Mouse (Mus musculus): ENCODE data around the gene Laptm4a. TPM values are rescaled to one million over a fixed set of nuclear protein-coding genes. Genes with fewer than 3 reads are reported as not detected.

The Laptm4a gene
- polyA plus RNA-seq, 1 experiment from 2014 or later, result 242 TPM

GRCm38 (mm10) chr12:8941131-8941615 lies 19.7 kb downstream of the Laptm4a start:
- H3K9me3 ChIP-seq (ENCODE audit: control insufficient read depth), result no peaks in the 10 kb centered on the region
- H3K9ac ChIP-seq (ENCODE audit: low read depth, low read length), result no peak overlapping the region
- peaks cover 35% of the 10 kb centered on the region for H3K36me3 ChIP-seq (ENCODE audit: control insufficient read depth, insufficient read depth)
- 59% methylated on average over 4 of the region's 4 CpGs for WGBS
- H3K27me3 ChIP-seq (replicated peaks; ENCODE audit: control insufficient read depth, insufficient read depth, low read length), result no peaks in the 10 kb centered on the region
- no peak overlapping the region for H3K4me2 ChIP-seq (replicated peaks; ENCODE audit: low read depth)
- H3K4me1 ChIP-seq (replicated peaks; ENCODE audit: control insufficient read depth, insufficient read depth, low read length), result no peaks in the 10 kb centered on the region
- H3K27ac ChIP-seq (ENCODE audit: low read depth, low read length), result no peak overlapping the region
- TF ChIP-seq CTCF (IDR thresholded peaks at IDR 0.05; ENCODE audit: low read depth), result no peak
- ATAC-seq, result no peak
- no peak overlapping the region for H3K4me3 ChIP-seq (ENCODE audit: low read depth, low read length)

GRCm38 (mm10) chr12:8941699-8942392 lies 20.4 kb downstream of the Laptm4a start:
- H3K27me3 ChIP-seq (replicated peaks; ENCODE audit: control insufficient read depth, insufficient read depth, low read length), result no peaks in the 10 kb centered on the region
- no peaks in the 10 kb centered on the region for H3K4me1 ChIP-seq (replicated peaks; ENCODE audit: control insufficient read depth, insufficient read depth, low read length)
- H3K4me2 ChIP-seq (replicated peaks; ENCODE audit: low read depth), result no peak overlapping the region
- H3K4me3 ChIP-seq (ENCODE audit: low read depth, low read length), result no peak overlapping the region
- H3K9me3 ChIP-seq (ENCODE audit: control insufficient read depth), result no peaks in the 10 kb centered on the region
- no peak overlapping the region for H3K27ac ChIP-seq (ENCODE audit: low read depth, low read length)
- peaks cover 28% of the 10 kb centered on the region for H3K36me3 ChIP-seq (ENCODE audit: control insufficient read depth, insufficient read depth)
- WGBS, result 52% methylated on average over 4 of the region's 4 CpGs
- ATAC-seq, result no peak
- no peak overlapping the region for H3K9ac ChIP-seq (ENCODE audit: low read depth, low read length)
- no peak for TF ChIP-seq CTCF (IDR thresholded peaks at IDR 0.05; ENCODE audit: low read depth)

GRCm38 (mm10) chr12:8947163-8947562 lies 25.7 kb downstream of the Laptm4a start:
- no peak for ATAC-seq
- no peak overlapping the region for H3K4me3 ChIP-seq (ENCODE audit: low read depth, low read length)
- 0 out of 2 replicates have a peak overlapping the region, but pooled peaks have one; percentile 55 for H3K9ac ChIP-seq (ENCODE audit: low read depth, low read length)
- H3K27ac ChIP-seq (ENCODE audit: low read depth, low read length), result no peak overlapping the region
- peak overlapping the region; percentile 87; the same call in 1 of the 2 replicates for H3K4me2 ChIP-seq (replicated peaks; ENCODE audit: low read depth)
- WGBS, result 45% methylated on average over 9 of the region's 9 CpGs
- no peaks in the 10 kb centered on the region for H3K36me3 ChIP-seq (ENCODE audit: control insufficient read depth, insufficient read depth)
- peaks cover 3% of the 10 kb centered on the region; the same call in 1 of the 2 replicates for H3K4me1 ChIP-seq (replicated peaks; ENCODE audit: control insufficient read depth, insufficient read depth, low read length)
- H3K27me3 ChIP-seq (replicated peaks; ENCODE audit: control insufficient read depth, insufficient read depth, low read length), result no peaks in the 10 kb centered on the region; the same call in 1 of the 2 replicates
- TF ChIP-seq CTCF (IDR thresholded peaks at IDR 0.05; ENCODE audit: low read depth), result no peak
- no peaks in the 10 kb centered on the region for H3K9me3 ChIP-seq (ENCODE audit: control insufficient read depth)

- no peaks in the 10 kb centered on the region for H3K36me3 ChIP-seq (ENCODE audit: control insufficient read depth, insufficient read depth)
- H3K27me3 ChIP-seq (replicated peaks; ENCODE audit: control insufficient read depth, insufficient read depth, low read length), result no peaks in the 10 kb centered on the region; the same call in 1 of the 2 replicates
- peak within 1 kb of the TSS; percentile 87 for H3K4me2 ChIP-seq (replicated peaks; ENCODE audit: low read depth)
- no peak within 1 kb of the TSS for H3K27ac ChIP-seq (ENCODE audit: low read depth, low read length)
- ATAC-seq, result no peak; the same call in 1 of the 2 replicates
- 2% methylated on average over 42 of the region's 42 CpGs for WGBS
- no peaks in the 10 kb centered on the region for H3K9me3 ChIP-seq (ENCODE audit: control insufficient read depth)
- peak within 1 kb of the TSS; percentile 38 for H3K4me3 ChIP-seq (ENCODE audit: low read depth, low read length)
- H3K4me1 ChIP-seq (replicated peaks; ENCODE audit: control insufficient read depth, insufficient read depth, low read length), result peaks cover 3% of the 10 kb centered on the region; the same call in 1 of the 2 replicates
- H3K9ac ChIP-seq (ENCODE audit: low read depth, low read length), result peak within 1 kb of the TSS; percentile 55
- TF ChIP-seq CTCF (IDR thresholded peaks at IDR 0.05; ENCODE audit: low read depth), result peak; percentile 32
Observed at GRCm38 (mm10) chr12:8947714-8948464, 26.4 kb downstream of the Laptm4a start, which contains the start of gene Matn3. TSS of gene Matn3 (plus strand) at chr12:8947929.

- Histone ChIP-seq H3K27me3 (replicated peaks; ENCODE audit: control insufficient read depth, insufficient read depth, low read length) (peaks cover 3% of the 10 kb centered on the region; the same call in 1 of the 2 replicates), H3K9me3 (ENCODE audit: control insufficient read depth) (no peaks in the 10 kb centered on the region), H3K4me1 (replicated peaks; ENCODE audit: control insufficient read depth, insufficient read depth, low read length) (no peaks in the 10 kb centered on the region), H3K36me3 (ENCODE audit: control insufficient read depth, insufficient read depth) (no peaks in the 10 kb centered on the region), H3K27ac (ENCODE audit: low read depth, low read length) (no peak overlapping the region), H3K4me2 (replicated peaks; ENCODE audit: low read depth) (no peak overlapping the region), H3K4me3 (ENCODE audit: low read depth, low read length) (no peak overlapping the region), H3K9ac (ENCODE audit: low read depth, low read length) (no peak overlapping the region)
- ATAC-seq, result no peak
- 88% methylated on average over 10 of the region's 10 CpGs for WGBS
- no peak for TF ChIP-seq CTCF (IDR thresholded peaks at IDR 0.05; ENCODE audit: low read depth)
Observed at GRCm38 (mm10) chr12:8953136-8953535, 31.7 kb downstream of the Laptm4a start.

- Histone ChIP-seq H3K4me1 (replicated peaks; ENCODE audit: control insufficient read depth, insufficient read depth, low read length) (no peaks in the 10 kb centered on the region), H3K4me3 (ENCODE audit: low read depth, low read length) (no peak overlapping the region), H3K9ac (ENCODE audit: low read depth, low read length) (no peak overlapping the region), H3K27ac (ENCODE audit: low read depth, low read length) (no peak overlapping the region), H3K9me3 (ENCODE audit: control insufficient read depth) (no peaks in the 10 kb centered on the region), H3K4me2 (replicated peaks; ENCODE audit: low read depth) (no peak overlapping the region), H3K27me3 (replicated peaks; ENCODE audit: control insufficient read depth, insufficient read depth, low read length) (0 out of 2 replicates have a peak, but pooled peaks cover 3% of the 10 kb centered on the region), H3K36me3 (ENCODE audit: control insufficient read depth, insufficient read depth) (no peaks in the 10 kb centered on the region)
- ATAC-seq, result no peak
- 59% methylated on average over 9 of the region's 9 CpGs for WGBS
- no peak for TF ChIP-seq CTCF (IDR thresholded peaks at IDR 0.05; ENCODE audit: low read depth)
Observed at GRCm38 (mm10) chr12:8954161-8954561, 32.7 kb downstream of the Laptm4a start.
